Mouse (Mus musculus) limb, embryonic 14.5 days (tissue): ENCODE measurements around the gene Olfr353. TPM values are rescaled to one million over a fixed set of nuclear protein-coding genes. Genes with fewer than 3 reads are reported as not detected.

ENCODE experiments used
- ATAC-seq: fragments of 200-750 bp; cut with Nextera tagmentation; 2 replicates; pipeline ENCODE4 v1.8.0; 2017; ENCODE audit warnings: low read depth, moderate number of reproducible peaks, moderate TSS enrichment; ENCODE audit not compliant: low FRiP score
- DNase-seq: peaks from one replicate; pipeline ENCODE4 v3.0.0-alpha.2; 2015; ENCODE audit warnings: low spot score
- H3K27ac ChIP-seq: fragments of 300-500 bp; sonication (generic); replicated peaks from 2 replicates; pipeline ENCODE4 v1.5.1; 2014; ENCODE audit warnings: low read depth, mild to moderate bottlenecking, low read length, moderate library complexity, mixed read lengths
- H3K27me3 ChIP-seq: fragments of 300-500 bp; sonication (generic); 2 replicates; pipeline ENCODE4 v1.6.1; 2014; ENCODE audit warnings: low read length, mixed read lengths; ENCODE audit not compliant: control insufficient read depth, insufficient read depth
- H3K36me3 ChIP-seq: fragments of 300-500 bp; sonication (generic); 2 replicates; pipeline ENCODE4 v1.6.1; 2014; ENCODE audit warnings: mild to moderate bottlenecking, low read length, moderate library complexity, mixed read lengths; ENCODE audit not compliant: control insufficient read depth, insufficient read depth
- H3K4me1 ChIP-seq: fragments of 300-500 bp; sonication (generic); 2 replicates; pipeline ENCODE4 v1.6.1; 2014; ENCODE audit warnings: antibody characterized with exemption, low read length, mixed read lengths; ENCODE audit not compliant: control insufficient read depth, insufficient read depth
- H3K4me2 ChIP-seq: fragments of 300-500 bp; sonication (generic); replicated peaks from 2 replicates; pipeline ENCODE4 v1.6.1; 2014; ENCODE audit warnings: low read depth, mild to moderate bottlenecking, low read length, moderate library complexity; ENCODE audit not compliant: severe bottlenecking
- H3K4me3 ChIP-seq: fragments of 300-500 bp; sonication (generic); replicated peaks from 2 replicates; pipeline ENCODE4 v1.5.1; 2014; ENCODE audit warnings: low read length
- H3K9ac ChIP-seq: fragments of 300-500 bp; sonication (generic); 2 replicates; pipeline ENCODE4 v1.6.1; 2014; ENCODE audit warnings: mild to moderate bottlenecking, low read depth, low read length, moderate library complexity; ENCODE audit not compliant: severe bottlenecking
- H3K9me3 ChIP-seq: fragments of 300-500 bp; sonication (generic); 2 replicates; pipeline ENCODE4 v1.6.1; 2016; ENCODE audit warnings: low read length; ENCODE audit not compliant: control insufficient read depth
- POLR2A ChIP-seq: fragments of 200-500 bp; IDR thresholded peaks from 2 replicates; pipeline ENCODE4 v1.8.0; 2012; ENCODE audit warnings: inconsistent platforms, mild to moderate bottlenecking, moderate library complexity, borderline replicate concordance; ENCODE audit not compliant: insufficient read depth, insufficient read length; ENCODE audit errors: extremely low read depth
- WGBS: fragments of 180-500 bp; shearing (Covaris S2); extraction: QIAGEN DNeasy Blood & Tissue Kit; methylation state at CpG from one replicate; pipeline ENCODE4 v1.1.7; 2014; 5-methylcytosine and 5-hydroxymethylcytosine counted together
- polyA plus RNA-seq, 2 experiments: library from polyadenylated mRNA; depleted of rRNA in 1 of 2; stranded (reverse) in 1 of 2; unstranded in 1 of 2; fragments of >200 nt; fragmentation: Nextera tagmentation in 1 of 2; extraction: Ambion mirVana in 1 of 2; gene quantifications; 2 replicates each; pipeline versions ENCODE4 v1.2.1 to v1.2.3; 2012 to 2014

Olfr353 gene
- polyA plus RNA-seq (2012; rRNA removed): not detected in 2 replicates
- polyA plus RNA-seq (2014; fragmentation: Nextera tagmentation; extraction: Ambion mirVana): not detected in 2 replicates

DNA sequence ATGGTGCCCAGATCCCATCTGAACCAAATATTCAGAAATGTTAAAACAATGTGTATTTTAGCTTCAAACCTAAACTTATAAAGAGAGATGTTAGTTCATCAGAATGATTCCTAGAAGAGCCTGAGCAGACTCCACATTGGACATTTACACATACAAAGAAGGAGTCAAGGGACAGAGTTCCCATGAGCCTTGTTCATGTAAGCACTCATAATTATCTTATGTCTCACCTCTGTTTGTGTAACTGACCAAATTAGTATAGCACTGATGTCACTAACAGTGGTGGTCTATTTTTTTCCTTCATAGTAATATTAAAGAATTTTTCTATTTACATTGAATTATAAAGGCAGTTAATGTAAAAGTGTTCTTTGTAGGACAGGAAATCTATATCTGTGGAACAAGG, at the start of gene Olfr353:
TSS of gene Olfr353 (minus strand) at position 101 of the 400 bp plus-strand sequence.
- no peak for TF ChIP-seq POLR2A
- ATAC-seq: no peak
- H3K4me2 ChIP-seq: no peak within 1 kb of the TSS
- H3K9ac ChIP-seq: no peak within 1 kb of the TSS
- H3K9me3 ChIP-seq: no peaks in the 10 kb centered on the region
- no peaks in the 10 kb centered on the region for H3K36me3 ChIP-seq
- H3K4me1 ChIP-seq: no peaks in the 10 kb centered on the region
- no peaks in the 10 kb centered on the region for H3K27me3 ChIP-seq
- no peak within 1 kb of the TSS for H3K4me3 ChIP-seq
- H3K27ac ChIP-seq: no peak within 1 kb of the TSS
- no peak for DNase-seq

DNA sequence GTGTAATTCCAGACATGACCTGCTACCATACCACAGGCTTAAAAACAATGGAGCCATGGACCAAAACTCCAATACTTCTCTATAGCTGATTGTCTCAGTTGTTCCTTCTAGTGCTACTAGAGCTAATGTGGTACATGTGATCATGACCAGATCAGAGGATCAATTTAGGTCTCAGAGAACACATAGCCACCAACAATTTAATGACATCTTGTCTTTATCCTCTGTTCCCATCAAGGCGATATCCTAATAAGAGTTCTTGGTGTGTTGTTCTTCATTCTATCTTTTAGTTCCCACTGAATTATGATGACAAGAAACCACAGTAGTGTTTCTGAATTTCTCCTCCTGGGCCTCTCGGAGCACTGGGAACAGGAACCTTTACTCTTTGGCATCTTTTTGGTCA, 44.1 kb upstream of the Olfr353 start, which contains the start of gene Olfr356:
TSS of gene Olfr356 (plus strand) at position 301 of the 400 bp plus-strand sequence.
- H3K36me3 ChIP-seq: no peaks in the 10 kb centered on the region
- H3K27me3 ChIP-seq: no peaks in the 10 kb centered on the region
- no peak within 1 kb of the TSS for H3K4me2 ChIP-seq
- no peak for ATAC-seq
- no peaks in the 10 kb centered on the region for H3K9me3 ChIP-seq
- TF ChIP-seq POLR2A: no peak
- H3K4me1 ChIP-seq: no peaks in the 10 kb centered on the region
- no peak within 1 kb of the TSS for H3K9ac ChIP-seq
- DNase-seq: no peak
- H3K4me3 ChIP-seq: no peak within 1 kb of the TSS
- WGBS: 87% methylated on average over 2 of the region's 2 CpGs
- H3K27ac ChIP-seq: no peak within 1 kb of the TSS

- H3K9me3 ChIP-seq: no peaks in the 10 kb centered on the region
- DNase-seq: no peak
- ATAC-seq: no peak
- H3K9ac ChIP-seq: no peak within 1 kb of the TSS
- H3K36me3 ChIP-seq: no peaks in the 10 kb centered on the region
- H3K4me2 ChIP-seq: no peak within 1 kb of the TSS
- no peak for TF ChIP-seq POLR2A
- no peak within 1 kb of the TSS for H3K27ac ChIP-seq
- no peak within 1 kb of the TSS for H3K4me3 ChIP-seq
- no peaks in the 10 kb centered on the region for H3K27me3 ChIP-seq
- no peaks in the 10 kb centered on the region for H3K4me1 ChIP-seq
Observed at GRCm38 (mm10) chr2:36928797-36929196, 36.1 kb upstream of the Olfr353 start, which contains the start of gene Olfr355. Gene Olfr355, minus strand, starts transcription at chr2:36928897.

GRCm38 (mm10) chr2:36905380-36905779, 12.6 kb upstream of the Olfr353 start, which contains the start of gene Olfr354:
Gene Olfr354, plus strand, starts transcription at chr2:36905680.
- no peaks in the 10 kb centered on the region for H3K27me3 ChIP-seq
- ATAC-seq (no peak), DNase-seq (no peak)
- no peak for TF ChIP-seq POLR2A
- no peak within 1 kb of the TSS for H3K9ac ChIP-seq
- H3K27ac ChIP-seq: no peak within 1 kb of the TSS
- no peaks in the 10 kb centered on the region for H3K4me1 ChIP-seq
- no peak within 1 kb of the TSS for H3K4me2 ChIP-seq
- H3K9me3 ChIP-seq: no peaks in the 10 kb centered on the region
- H3K36me3 ChIP-seq: no peaks in the 10 kb centered on the region
- no peak within 1 kb of the TSS for H3K4me3 ChIP-seq

- DNase-seq (no peak), ATAC-seq (no peak)
- Histone ChIP-seq H3K27ac (no peak overlapping the region), H3K9me3 (no peaks in the 10 kb centered on the region), H3K4me2 (no peak overlapping the region), H3K9ac (no peak overlapping the region), H3K27me3 (no peaks in the 10 kb centered on the region), H3K4me1 (no peaks in the 10 kb centered on the region), H3K36me3 (no peaks in the 10 kb centered on the region), H3K4me3 (no peak overlapping the region)
- TF ChIP-seq POLR2A: no peak
Observed at GRCm38 (mm10) chr2:36897114-36897513, 4.4 kb upstream of the Olfr353 start.

DNA sequence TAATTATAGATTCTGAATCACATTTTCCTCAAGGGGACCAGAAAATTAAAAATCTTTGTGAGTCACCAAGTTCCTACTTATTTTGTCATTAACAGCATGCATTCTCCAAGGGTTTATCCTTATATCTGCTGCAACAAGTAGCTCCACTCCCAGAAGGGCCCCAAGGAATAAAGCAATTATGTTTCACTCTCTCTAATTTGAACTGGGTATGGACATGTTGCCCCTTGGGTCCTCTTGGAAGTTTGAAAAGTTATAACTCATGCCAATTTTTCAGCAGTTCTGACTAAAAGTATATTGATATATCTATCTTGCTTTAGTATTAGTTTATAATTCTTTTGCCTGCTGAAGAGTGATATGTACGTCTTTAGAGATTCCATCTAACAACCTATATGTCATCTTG, 24.6 kb downstream of the Olfr353 start, which contains the start of gene Olfr352:
TSS of gene Olfr352 (plus strand) at position 301 of the 400 bp plus-strand sequence.
- DNase-seq: no peak
- no peak within 1 kb of the TSS for H3K27ac ChIP-seq
- no peak within 1 kb of the TSS for H3K4me3 ChIP-seq
- H3K9ac ChIP-seq: no peak within 1 kb of the TSS
- no peak for TF ChIP-seq POLR2A
- H3K4me1 ChIP-seq: no peaks in the 10 kb centered on the region
- no peaks in the 10 kb centered on the region for H3K27me3 ChIP-seq
- ATAC-seq: no peak
- WGBS: 69% methylated on average over 1 of the region's 1 CpGs
- no peak within 1 kb of the TSS for H3K4me2 ChIP-seq
- no peaks in the 10 kb centered on the region for H3K9me3 ChIP-seq
- no peaks in the 10 kb centered on the region for H3K36me3 ChIP-seq
